Mouse (Mus musculus): ENCODE data around the gene Zfp120.
"Not testable (repeated sequence)": the region's sequence is repeated elsewhere in the genome, so short reads cannot be mapped to it uniquely, and the experiment has no call there.

DNA sequence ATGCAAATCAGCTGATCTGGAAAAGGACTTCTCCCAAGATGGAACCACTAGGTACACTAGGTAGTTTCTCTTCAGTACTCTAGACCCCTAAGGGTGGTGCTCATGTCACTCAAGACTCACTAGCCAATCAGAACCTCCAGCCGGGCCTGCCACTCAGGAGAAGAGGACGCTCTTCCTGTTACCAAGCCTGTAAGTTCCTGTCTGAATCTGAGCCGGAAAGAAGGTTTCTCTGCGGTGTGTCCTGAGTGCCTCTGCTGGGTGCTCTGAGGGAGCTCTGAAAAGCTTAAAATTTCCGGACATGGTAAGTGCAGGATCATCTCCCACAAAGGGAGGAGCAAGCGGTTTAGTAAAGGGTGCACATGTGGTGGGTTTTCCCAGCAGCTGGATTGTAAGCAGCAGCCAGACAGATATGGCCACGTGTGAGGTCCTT is 45.1 kb upstream of the Zfp120 start, which contains the start of gene Gm14139:
- TF ChIP-seq CTCF (IDR thresholded peaks at IDR 0.05; ENCODE audit: borderline replicate concordance, control insufficient read depth, extremely low read depth, insufficient read depth, low read length, poor library complexity); POLR2A (IDR thresholded peaks at IDR 0.05; ENCODE audit: control insufficient read depth, extremely low read depth, insufficient read depth, low read length, poor library complexity): not testable (repeated sequence)
